Mouse (Mus musculus) CD4-positive helper T cell, adult 2 months (primary cell): Measurements from ENCODE around the gene Igsf6.

Source experiments
- DNase-seq: peaks from one replicate; pipeline ENCODE4 v3.0.0-alpha.2; 2012; ENCODE audit warnings: low read depth, missing footprints, low spot score

Gene Igsf6

GRCm38 (mm10) chr7:121074281-121074680 lies at the start of gene Igsf6:
Gene Igsf6, minus strand, starts transcription at chr7:121074572.
- DNase-seq, result no peak

- DNase-seq, result peak; percentile 49
Observed at GRCm38 (mm10) chr7:121120143-121120818, 45.9 kb upstream of the Igsf6 start.

- no peak for DNase-seq
Observed at GRCm38 (mm10) chr7:121111762-121112161, 37.4 kb upstream of the Igsf6 start.

- DNase-seq, result no peak
Observed at GRCm38 (mm10) chr7:121111321-121111720, 36.9 kb upstream of the Igsf6 start.

GRCm38 (mm10) chr7:121107851-121108250 lies 33.5 kb upstream of the Igsf6 start:
- no peak for DNase-seq

- DNase-seq, result no peak
Observed at GRCm38 (mm10) chr7:121098614-121099389, 24.4 kb upstream of the Igsf6 start.

- DNase-seq, result no peak
Observed at GRCm38 (mm10) chr7:121093026-121093425, 18.7 kb upstream of the Igsf6 start.

- DNase-seq, result no peak
Observed at GRCm38 (mm10) chr7:121090748-121091147, 16.4 kb upstream of the Igsf6 start.

GRCm38 (mm10) chr7:121088745-121089144 lies 14.4 kb upstream of the Igsf6 start:
- no peak for DNase-seq

- no peak for DNase-seq
Observed at GRCm38 (mm10) chr7:121085500-121085899, 11.1 kb upstream of the Igsf6 start.

GRCm38 (mm10) chr7:121084840-121085453 lies 10.6 kb upstream of the Igsf6 start:
- no peak for DNase-seq

GRCm38 (mm10) chr7:121082949-121083513 lies 8.7 kb upstream of the Igsf6 start:
- no peak for DNase-seq

GRCm38 (mm10) chr7:121081816-121082215 lies 7.4 kb upstream of the Igsf6 start:
- DNase-seq, result no peak

- no peak for DNase-seq
Observed at GRCm38 (mm10) chr7:121081350-121081749, 7.0 kb upstream of the Igsf6 start, which contains the start of gene Otoa. Gene Otoa, plus strand, starts transcription at chr7:121081650.

GRCm38 (mm10) chr7:121077829-121078228 lies 3.5 kb upstream of the Igsf6 start:
- DNase-seq, result peak; percentile 35

- no peak for DNase-seq
Observed at GRCm38 (mm10) chr7:121077311-121077710, 2.9 kb upstream of the Igsf6 start.

- DNase-seq, result no peak
Observed at GRCm38 (mm10) chr7:121075416-121075815, 1.0 kb upstream of the Igsf6 start.

GRCm38 (mm10) chr7:121074801-121075400 lies 529 bp upstream of the Igsf6 start:
- DNase-seq, result no peak

GRCm38 (mm10) chr7:121072506-121072905 lies 1.9 kb downstream of the Igsf6 start:
- no peak for DNase-seq

GRCm38 (mm10) chr7:121071276-121071675 lies 3.1 kb downstream of the Igsf6 start:
- no peak for DNase-seq

GRCm38 (mm10) chr7:121064309-121064708 lies 10.1 kb downstream of the Igsf6 start:
- peak; percentile 74 for DNase-seq
